Mouse (Mus musculus): Measurements from ENCODE around the gene Uggt1. TPM values are rescaled to one million over a fixed set of nuclear protein-coding genes. Genes with fewer than 3 reads are reported as not detected.

Uggt1 gene
- polyA plus RNA-seq, 1 experiment = 30.6 TPM

DNA sequence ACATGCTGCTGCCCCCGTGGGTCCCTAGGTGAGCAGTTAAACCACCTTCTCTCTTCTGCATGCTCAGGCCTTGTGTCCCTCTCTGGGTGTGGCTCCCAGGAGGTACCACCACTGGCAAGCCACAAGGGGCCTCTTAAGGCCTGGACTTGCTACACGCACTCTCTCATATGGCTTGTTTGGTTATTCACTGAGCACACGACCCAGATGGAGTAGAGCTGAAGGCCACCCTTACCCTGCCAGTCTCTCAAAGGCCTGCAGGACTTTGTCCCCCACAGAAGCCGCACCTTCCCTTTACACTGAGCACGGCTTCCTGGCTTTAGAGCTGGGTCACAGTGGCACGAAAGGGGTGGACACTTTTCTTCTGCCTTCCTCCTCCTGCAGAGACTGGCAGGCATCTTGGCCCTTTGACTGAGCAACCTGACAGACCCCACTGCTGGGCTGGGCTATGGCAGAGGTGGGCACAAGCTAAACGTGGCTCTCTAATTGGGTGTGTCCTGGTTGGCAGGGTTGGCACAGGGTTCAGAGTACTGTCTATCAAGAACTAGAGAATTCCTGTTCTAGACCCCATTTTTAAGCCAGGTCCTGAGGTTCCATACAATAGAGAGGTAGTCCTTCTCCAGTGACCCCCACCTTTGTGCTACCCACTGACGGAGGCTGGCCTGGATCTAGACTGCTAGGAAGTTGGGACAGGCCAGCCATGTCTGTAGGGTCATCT, 27.2 kb upstream of the Uggt1 start:
- TF ChIP-seq CTCF (IDR thresholded peaks at IDR 0.05; ENCODE audit: borderline replicate concordance, extremely low read depth, insufficient read depth, insufficient read length) (no peak), POLR2A (IDR thresholded peaks at IDR 0.05; ENCODE audit: borderline replicate concordance, extremely low read depth, insufficient read depth, insufficient read length, poor library complexity, severe bottlenecking) (no peak)
- no peak for DNase-seq (ENCODE audit: low read depth)

- DNase-seq (ENCODE audit: low read depth) = no peak
- TF ChIP-seq POLR2A (IDR thresholded peaks at IDR 0.05; ENCODE audit: borderline replicate concordance, extremely low read depth, insufficient read depth, insufficient read length, poor library complexity, severe bottlenecking) = no peak
- TF ChIP-seq CTCF (IDR thresholded peaks at IDR 0.05; ENCODE audit: borderline replicate concordance, extremely low read depth, insufficient read depth, insufficient read length) = no peak
These were observed 26.1 kb upstream of the Uggt1 start for GRCm38 (mm10) chr1:36270666-36271065.

- DNase-seq (ENCODE audit: low read depth) = no peak
- TF ChIP-seq CTCF (IDR thresholded peaks at IDR 0.05; ENCODE audit: borderline replicate concordance, extremely low read depth, insufficient read depth, insufficient read length) = no peak
- no peak for TF ChIP-seq POLR2A (IDR thresholded peaks at IDR 0.05; ENCODE audit: borderline replicate concordance, extremely low read depth, insufficient read depth, insufficient read length, poor library complexity, severe bottlenecking)
These were observed 24.7 kb upstream of the Uggt1 start for GRCm38 (mm10) chr1:36269121-36269795.

DNA sequence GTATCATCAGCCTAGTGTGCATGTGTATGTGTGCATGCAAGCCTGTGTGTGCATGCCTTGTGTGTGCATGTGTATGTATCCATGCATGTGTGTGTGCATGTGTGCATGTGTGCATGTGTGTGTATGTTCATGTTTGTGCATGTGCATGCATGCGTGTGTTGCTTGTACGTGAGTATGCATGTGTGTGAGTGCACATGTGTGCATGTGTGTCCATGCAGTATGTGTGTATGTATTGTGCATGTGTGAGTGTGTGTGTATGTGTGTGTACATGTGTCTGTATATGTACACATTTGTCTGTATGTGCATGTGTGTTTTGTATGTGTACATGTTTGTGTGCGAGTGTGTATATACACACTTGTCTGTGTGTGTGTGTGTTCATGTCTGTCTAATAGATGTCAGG, 23.1 kb upstream of the Uggt1 start:
- no peak for TF ChIP-seq POLR2A (IDR thresholded peaks at IDR 0.05; ENCODE audit: borderline replicate concordance, extremely low read depth, insufficient read depth, insufficient read length, poor library complexity, severe bottlenecking)
- no peak for TF ChIP-seq CTCF (IDR thresholded peaks at IDR 0.05; ENCODE audit: borderline replicate concordance, extremely low read depth, insufficient read depth, insufficient read length)
- no peak for DNase-seq (ENCODE audit: low read depth)

DNA sequence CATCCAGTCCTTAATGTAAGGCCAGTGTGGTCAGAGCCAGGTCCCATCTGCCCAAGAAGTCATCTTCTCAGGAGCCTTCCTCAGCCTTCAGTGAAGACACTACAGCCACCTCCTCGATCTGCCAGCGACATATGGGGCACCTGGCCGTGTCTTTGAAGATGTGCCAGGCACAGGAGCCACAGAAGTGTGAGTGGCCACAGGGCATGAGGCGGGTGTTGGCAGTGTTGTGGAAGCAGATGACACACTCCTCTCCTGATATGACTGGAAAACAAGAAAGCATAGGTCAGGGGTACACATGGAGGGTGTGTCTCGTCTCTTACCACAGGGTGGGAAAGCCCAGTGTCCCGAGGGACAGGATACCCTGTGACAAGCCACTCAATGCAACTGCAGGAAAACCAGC, 21.8 kb upstream of the Uggt1 start:
- no peak for DNase-seq (ENCODE audit: low read depth)
- no peak for TF ChIP-seq CTCF (IDR thresholded peaks at IDR 0.05; ENCODE audit: borderline replicate concordance, extremely low read depth, insufficient read depth, insufficient read length)
- no peak for TF ChIP-seq POLR2A (IDR thresholded peaks at IDR 0.05; ENCODE audit: borderline replicate concordance, extremely low read depth, insufficient read depth, insufficient read length, poor library complexity, severe bottlenecking)

GRCm38 (mm10) chr1:36263833-36264488, 19.4 kb upstream of the Uggt1 start:
- TF ChIP-seq POLR2A (IDR thresholded peaks at IDR 0.05; ENCODE audit: borderline replicate concordance, extremely low read depth, insufficient read depth, insufficient read length, poor library complexity, severe bottlenecking) (no peak), CTCF (IDR thresholded peaks at IDR 0.05; ENCODE audit: borderline replicate concordance, extremely low read depth, insufficient read depth, insufficient read length) (no peak)
- peak; percentile 33 for DNase-seq (ENCODE audit: low read depth)

GRCm38 (mm10) chr1:36261708-36262504, 17.4 kb upstream of the Uggt1 start:
- DNase-seq (ENCODE audit: low read depth) = no peak
- TF ChIP-seq POLR2A (IDR thresholded peaks at IDR 0.05; ENCODE audit: borderline replicate concordance, extremely low read depth, insufficient read depth, insufficient read length, poor library complexity, severe bottlenecking) (no peak), CTCF (IDR thresholded peaks at IDR 0.05; ENCODE audit: borderline replicate concordance, extremely low read depth, insufficient read depth, insufficient read length) (no peak)

DNA sequence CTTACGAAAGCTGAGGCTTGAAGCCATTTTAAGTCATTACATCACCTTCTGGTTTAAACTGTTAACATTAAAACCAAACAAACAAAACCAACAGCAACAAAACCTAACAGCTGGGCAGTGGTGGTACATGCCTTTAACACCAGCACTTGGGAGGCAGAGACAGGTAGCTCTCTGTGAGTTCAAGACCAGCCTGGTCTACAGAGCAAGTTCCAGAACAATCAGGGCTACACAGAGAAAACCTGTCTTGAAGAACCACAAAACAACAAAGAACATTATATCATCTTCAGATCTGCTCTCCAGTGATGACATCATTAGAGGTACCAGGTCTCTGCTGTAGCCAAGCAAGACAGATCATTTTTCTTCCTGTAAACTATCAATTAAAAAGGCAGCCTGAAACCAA, 15.9 kb upstream of the Uggt1 start:
- DNase-seq (ENCODE audit: low read depth) = no peak
- TF ChIP-seq CTCF (IDR thresholded peaks at IDR 0.05; ENCODE audit: borderline replicate concordance, extremely low read depth, insufficient read depth, insufficient read length) (no peak), POLR2A (IDR thresholded peaks at IDR 0.05; ENCODE audit: borderline replicate concordance, extremely low read depth, insufficient read depth, insufficient read length, poor library complexity, severe bottlenecking) (no peak)

GRCm38 (mm10) chr1:36259281-36259680, 14.8 kb upstream of the Uggt1 start:
- DNase-seq (ENCODE audit: low read depth) = no peak
- TF ChIP-seq POLR2A (IDR thresholded peaks at IDR 0.05; ENCODE audit: borderline replicate concordance, extremely low read depth, insufficient read depth, insufficient read length, poor library complexity, severe bottlenecking) (no peak), CTCF (IDR thresholded peaks at IDR 0.05; ENCODE audit: borderline replicate concordance, extremely low read depth, insufficient read depth, insufficient read length) (no peak)

- TF ChIP-seq CTCF (IDR thresholded peaks at IDR 0.05; ENCODE audit: borderline replicate concordance, extremely low read depth, insufficient read depth, insufficient read length) (no peak), POLR2A (IDR thresholded peaks at IDR 0.05; ENCODE audit: borderline replicate concordance, extremely low read depth, insufficient read depth, insufficient read length, poor library complexity, severe bottlenecking) (no peak)
These were observed 14.1 kb upstream of the Uggt1 start for GRCm38 (mm10) chr1:36258631-36259030.

DNA sequence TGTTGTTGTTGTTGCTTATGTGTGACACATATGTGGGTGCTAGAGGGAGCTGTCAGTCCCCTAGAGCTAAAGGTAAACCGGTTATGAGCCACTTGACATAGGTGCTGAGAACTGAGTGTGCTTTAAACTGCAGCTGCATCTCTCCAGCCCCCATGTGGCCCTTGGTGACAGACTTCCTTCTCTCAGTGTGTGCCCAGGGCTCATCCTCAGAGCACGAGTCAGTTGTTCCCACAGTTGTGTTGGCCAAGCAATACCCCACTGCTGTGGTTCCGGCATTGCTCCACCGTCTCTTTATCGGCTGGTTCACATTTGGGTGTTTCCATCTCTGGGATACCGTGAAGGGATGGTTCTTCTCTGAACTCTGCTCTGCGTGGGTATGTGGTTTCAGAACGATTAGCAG, 12.8 kb upstream of the Uggt1 start:
- DNase-seq (ENCODE audit: low read depth) = no peak
- TF ChIP-seq CTCF (IDR thresholded peaks at IDR 0.05; ENCODE audit: borderline replicate concordance, extremely low read depth, insufficient read depth, insufficient read length) (no peak), POLR2A (IDR thresholded peaks at IDR 0.05; ENCODE audit: borderline replicate concordance, extremely low read depth, insufficient read depth, insufficient read length, poor library complexity, severe bottlenecking) (no peak)

More at GRCm38 (mm10) chr1:36258631-36259030, 14.1 kb upstream of the Uggt1 start:
- DNase-seq (ENCODE audit: low read depth) = no peak
